Mouse (Mus musculus) frontal cortex, postnatal 10 days (tissue): ENCODE measurements around the gene Ttc28.

Experiments used
- DNase-seq, 2 experiments: peaks; one replicate each; pipeline ENCODE4 v3.0.0; 2022; ENCODE audit warnings: low spot score in 2 of 2, mixed read lengths in 1 of 2

Gene Ttc28

DNA sequence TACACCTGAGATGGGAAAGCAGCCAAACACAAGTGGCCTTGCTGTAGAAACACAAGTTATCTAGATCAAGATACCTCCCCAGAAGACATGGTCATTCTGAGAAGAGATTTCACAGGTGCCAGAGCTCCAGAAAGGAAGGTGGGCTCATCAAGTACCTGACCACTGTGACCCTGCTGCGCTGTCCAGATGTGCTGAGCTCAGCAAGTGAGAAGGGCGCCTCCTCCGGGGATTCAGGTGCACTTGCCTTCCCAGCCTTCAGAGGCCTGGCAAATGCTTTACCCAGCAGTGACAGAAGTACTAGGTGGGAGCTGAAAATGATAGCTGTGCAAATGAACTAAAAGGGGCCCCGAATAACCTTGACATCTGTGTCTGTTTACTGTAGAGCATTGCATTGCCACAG, 78.6 kb downstream of the Ttc28 start:
- DNase-seq = no peak

DNA sequence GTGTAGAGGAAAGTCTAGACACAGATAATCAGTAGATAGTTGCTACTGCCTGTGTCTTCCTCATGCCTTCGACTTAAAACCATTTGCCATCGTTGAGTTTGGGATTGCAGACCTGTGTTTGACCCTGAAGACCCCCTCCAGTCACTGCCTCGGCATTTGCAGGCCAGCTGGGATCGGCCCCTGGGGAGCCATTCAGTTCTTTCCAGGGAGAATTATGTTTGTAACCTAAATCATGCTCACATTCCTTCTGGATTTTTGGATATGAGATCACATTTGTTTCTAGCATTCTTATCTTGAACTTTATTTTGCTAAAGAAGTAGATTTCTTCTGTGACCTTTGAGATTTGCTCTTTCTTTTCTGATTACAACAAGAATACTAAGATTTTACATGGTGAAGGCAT, 80.5 kb downstream of the Ttc28 start:
- DNase-seq = no peak

DNA sequence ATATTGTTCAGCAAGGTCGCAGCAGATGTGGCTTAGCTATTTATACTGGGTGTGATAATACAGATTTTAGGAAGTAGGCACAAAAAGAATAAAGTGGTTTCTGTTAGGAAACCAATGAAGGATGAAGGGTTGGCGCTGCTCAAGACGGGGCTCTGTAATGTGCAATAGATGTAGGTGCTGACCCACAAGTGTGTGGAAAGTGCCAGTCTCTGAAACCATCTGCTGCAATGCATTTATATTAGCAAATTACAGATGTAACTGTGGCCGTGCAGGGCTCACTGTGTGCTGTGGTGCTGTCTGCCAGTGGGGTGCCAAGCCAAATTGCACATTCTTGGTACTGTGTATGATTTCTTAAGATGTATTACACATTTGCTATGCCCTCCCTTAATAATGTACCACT, 81.3 kb downstream of the Ttc28 start:
- no peak for DNase-seq

- no peak for DNase-seq
Observed at GRCm38 (mm10) chr5:110967483-110968055, 88.0 kb downstream of the Ttc28 start.

DNA sequence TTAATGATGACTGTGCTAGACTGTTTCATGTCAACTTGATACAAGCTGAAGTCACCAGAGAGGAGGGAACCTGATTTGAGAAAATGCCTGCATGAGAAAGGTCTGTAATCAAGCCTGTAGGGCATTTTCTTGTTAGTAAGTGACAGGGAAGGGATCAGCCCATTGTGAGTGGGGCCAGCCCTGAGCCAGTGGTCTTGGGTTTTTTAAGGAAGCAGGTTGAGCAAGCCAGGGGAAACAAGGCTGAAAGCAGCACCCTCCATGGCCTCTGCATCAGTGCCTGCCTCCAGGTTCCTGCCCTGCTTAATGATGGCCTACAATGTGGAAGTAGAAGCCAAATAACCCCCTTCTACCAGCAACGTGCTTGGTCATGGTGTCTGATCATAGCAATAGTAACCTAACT, 89.0 kb downstream of the Ttc28 start:
- DNase-seq = no peak

GRCm38 (mm10) chr5:110970162-110970780, 90.7 kb downstream of the Ttc28 start:
- DNase-seq = no peak

- no peak for DNase-seq
Observed at GRCm38 (mm10) chr5:110976721-110977120, 97.1 kb downstream of the Ttc28 start.

DNA sequence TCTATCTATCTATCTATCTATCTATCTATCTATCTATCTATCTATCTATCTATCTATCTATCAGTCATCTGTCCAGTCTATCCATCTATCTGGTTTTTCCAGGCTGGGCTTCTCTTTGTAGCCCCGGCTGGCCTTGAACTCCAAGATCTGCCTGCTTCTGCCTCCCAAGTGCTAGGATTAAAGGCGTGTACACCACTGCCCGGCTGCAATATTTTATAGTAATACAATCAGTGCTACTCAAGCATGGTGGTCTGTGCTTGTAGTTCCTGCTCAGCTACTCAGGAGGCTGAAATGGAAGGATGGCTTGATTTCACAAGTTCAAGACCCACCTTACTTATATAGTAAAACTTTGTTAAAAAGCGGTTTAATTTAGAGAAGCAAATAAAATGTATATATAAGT, 98.2 kb downstream of the Ttc28 start:
- no peak for DNase-seq

- peak; percentile 57 to 72 for DNase-seq
Observed at GRCm38 (mm10) chr5:110978461-110978860, 98.9 kb downstream of the Ttc28 start.

DNA sequence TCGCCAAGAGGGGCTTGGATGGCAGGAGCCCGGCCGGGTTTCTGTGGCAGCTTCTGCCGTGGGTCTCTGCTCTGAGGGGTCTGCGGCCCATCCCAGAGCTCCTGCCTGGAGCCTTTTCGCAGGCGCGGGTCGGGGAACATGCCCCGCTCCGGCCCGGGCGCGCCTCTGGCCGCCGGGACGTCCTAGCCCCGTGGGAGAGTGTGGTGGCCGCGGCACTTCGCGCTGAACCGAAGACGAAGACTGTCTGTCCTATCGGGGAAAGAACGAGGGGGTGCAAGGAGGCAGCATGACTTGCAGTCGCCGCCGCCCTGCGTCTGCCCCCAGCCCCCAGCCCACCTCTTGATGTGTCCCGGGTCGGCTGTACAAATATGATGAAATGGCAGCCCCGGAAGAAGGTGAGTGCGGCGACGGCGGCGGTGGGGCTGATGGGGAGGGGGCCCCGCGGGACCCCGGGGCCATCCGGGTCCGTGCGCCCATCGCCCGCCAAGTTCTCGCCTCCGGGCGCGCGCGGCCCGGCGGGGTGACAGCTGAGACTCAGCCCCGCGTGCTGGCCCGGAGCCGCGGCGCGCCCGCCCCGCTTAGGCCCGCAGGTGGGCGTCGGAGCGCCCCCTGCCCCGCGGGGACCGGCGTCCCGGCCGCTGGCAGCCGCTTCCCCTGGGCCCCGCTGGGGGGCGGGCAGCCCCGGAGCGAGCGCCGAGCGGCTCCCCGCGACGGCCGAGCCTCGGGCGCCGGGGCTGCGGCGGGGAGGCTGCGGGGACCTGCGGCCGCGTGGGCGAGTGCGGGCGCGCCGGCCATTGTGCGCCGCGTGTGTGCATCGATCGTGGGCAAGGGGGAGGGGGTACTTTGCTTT, 99.6 kb downstream of the Ttc28 start:
- DNase-seq = peak; percentile 24 to 37

GRCm38 (mm10) chr5:110979861-110980346, 100.3 kb downstream of the Ttc28 start:
- DNase-seq = peak in 1 of 2 experiments; percentile 39

GRCm38 (mm10) chr5:110980576-110980975, 101.0 kb downstream of the Ttc28 start:
- no peak for DNase-seq

DNA sequence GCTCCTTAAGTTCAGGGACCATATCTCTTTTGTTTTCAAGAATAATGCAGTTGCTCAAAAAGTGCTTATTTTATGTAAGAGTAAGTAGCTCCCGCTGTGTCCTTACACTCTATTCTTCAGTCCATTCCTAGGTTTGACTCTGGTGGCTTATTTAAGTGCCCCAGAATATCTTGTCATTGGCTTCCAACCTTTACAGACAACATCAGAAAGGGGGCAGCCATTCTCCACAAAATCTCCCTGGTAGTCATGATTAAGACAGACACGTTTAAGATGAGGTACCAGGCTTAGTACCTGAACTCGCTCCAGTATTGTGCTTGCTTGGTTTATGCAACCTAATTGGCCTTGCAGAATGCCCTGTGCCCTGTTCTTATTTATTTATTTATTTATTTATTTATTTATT, 102.8 kb downstream of the Ttc28 start:
- DNase-seq = no peak

- DNase-seq = no peak
Observed at GRCm38 (mm10) chr5:110984136-110984681, 104.6 kb downstream of the Ttc28 start.

GRCm38 (mm10) chr5:110996835-110997539, 117.4 kb downstream of the Ttc28 start:
- DNase-seq = no peak

DNA sequence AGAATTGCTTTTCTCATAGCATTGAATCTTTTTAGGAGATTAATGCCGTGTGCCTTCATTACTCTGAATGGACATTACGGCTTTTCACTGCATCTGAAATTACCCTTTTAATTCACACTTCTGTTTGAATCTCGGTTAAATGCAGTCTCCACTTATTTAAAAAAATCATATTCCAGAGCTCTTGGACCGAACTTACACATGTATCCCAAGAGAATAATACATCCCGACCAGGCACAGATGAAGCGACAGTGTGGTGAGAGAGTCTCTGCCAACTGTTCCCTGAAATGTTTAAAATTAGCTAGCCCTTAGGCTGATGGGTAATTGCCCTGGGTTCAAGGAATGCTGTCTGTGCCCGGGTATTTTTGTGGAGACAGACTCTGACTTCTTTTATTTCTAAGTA, 118.1 kb downstream of the Ttc28 start:
- DNase-seq = no peak

- DNase-seq = no peak
Observed at GRCm38 (mm10) chr5:110998298-110998697, 118.7 kb downstream of the Ttc28 start.

DNA sequence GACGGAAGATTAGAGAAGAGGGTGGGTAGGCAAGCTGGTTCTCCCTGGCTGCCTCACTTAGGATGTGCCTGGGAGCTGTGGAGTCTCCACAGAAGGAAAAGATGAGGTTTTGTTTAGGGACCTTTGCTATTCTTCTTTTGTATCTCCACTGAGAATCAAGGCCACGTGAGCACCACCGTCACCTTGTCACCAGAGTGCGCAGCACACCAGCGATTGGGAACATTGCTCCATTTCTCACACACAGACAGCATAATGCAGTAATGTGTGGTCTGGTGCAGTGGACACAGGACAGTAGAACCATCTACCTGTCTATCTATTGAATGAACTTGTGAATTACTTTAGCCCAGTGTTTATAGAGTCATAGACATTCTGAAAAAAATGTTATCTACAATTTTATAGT, 121.3 kb downstream of the Ttc28 start:
- no peak for DNase-seq

- no peak for DNase-seq
Observed at GRCm38 (mm10) chr5:111003220-111003619, 123.6 kb downstream of the Ttc28 start.

- no peak for DNase-seq
Observed at GRCm38 (mm10) chr5:111003750-111004149, 124.1 kb downstream of the Ttc28 start.

- no peak for DNase-seq
Observed at GRCm38 (mm10) chr5:111006272-111007135, 126.9 kb downstream of the Ttc28 start.
